Mouse (Mus musculus) thymus, postnatal 36 days (tissue): ENCODE results near the gene Gm13030.
"Not testable (repeated sequence)": the region's sequence is repeated elsewhere in the genome, so short reads cannot be mapped to it uniquely, and the experiment has no call there.

ENCODE experiments used
- DNase-seq, 2 experiments: peaks; one replicate each; pipeline ENCODE4 v3.0.0; 2022; ENCODE audit warnings: mixed read lengths in 2 of 2

Gene Gm13030

GRCm38 (mm10) chr4:138865092-138865491, 8.7 kb downstream of the Gm13030 start:
- DNase-seq, result no peak

DNA sequence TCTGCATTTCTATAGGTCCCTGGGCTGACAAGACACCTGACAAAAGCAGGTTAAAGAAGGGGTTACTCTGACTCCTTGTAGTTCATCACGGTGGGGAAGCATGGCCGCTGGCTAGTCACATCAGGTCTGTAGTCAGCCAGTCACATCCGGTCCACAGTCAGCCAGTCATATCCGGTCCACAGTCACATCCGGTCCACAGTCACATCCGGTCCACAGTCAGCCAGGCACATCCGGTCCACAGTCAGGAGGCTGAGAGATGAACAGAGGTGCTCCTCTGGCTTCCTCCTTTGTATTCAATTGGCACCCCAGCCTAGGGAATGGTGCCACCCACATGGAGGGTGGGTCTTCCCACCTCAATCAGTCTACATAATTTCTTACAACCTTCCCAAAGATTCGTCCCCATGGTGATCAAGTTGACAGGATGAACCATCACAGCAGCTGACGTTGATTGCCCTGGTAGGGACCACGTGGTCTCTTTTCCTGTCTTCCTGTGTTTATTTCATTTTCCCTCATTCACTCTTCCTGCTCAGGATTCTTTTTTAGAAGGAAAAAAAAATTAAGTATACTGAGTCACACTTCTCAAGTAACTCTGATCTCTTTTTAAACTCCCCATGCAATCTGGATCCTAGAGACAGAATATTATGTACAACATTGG, 10.3 kb downstream of the Gm13030 start, which contains the start of gene Pla2g5:
Pla2g5 (minus strand) TSS at position 139 of the 655 bp plus-strand sequence.
- no peak for DNase-seq

GRCm38 (mm10) chr4:138859728-138860127, 14.0 kb downstream of the Gm13030 start:
- peak; percentile 39 to 49 for DNase-seq

GRCm38 (mm10) chr4:138859245-138859644, 14.5 kb downstream of the Gm13030 start:
- DNase-seq, result no peak

- no peak for DNase-seq
Measured at GRCm38 (mm10) chr4:138858446-138858845, 15.3 kb downstream of the Gm13030 start.

- DNase-seq, result no peak
Measured at GRCm38 (mm10) chr4:138857576-138857975, 16.2 kb downstream of the Gm13030 start.

DNA sequence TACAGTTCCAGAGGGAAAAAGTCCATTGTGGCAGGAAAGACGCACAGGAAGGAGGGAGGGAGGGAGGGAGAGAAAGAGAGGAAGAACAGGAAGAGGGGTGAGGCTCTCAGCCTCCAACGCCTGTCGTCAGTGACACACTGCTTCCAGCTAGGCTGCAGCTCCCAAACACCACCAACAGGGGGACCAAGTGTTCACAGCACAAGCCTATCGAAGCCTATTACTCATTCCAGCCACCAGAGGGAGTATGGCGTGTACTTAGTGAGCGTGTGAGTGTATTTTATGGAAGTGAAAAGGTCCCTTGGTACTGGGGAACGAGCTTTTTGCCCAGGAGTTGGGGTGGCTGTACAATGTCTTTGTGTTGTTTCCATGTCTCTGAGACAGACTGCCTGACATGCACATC, 17.3 kb downstream of the Gm13030 start:
- DNase-seq, result peak; percentile 48 to 55

- DNase-seq, result no peak
Measured at GRCm38 (mm10) chr4:138855092-138855632, 18.6 kb downstream of the Gm13030 start.

DNA sequence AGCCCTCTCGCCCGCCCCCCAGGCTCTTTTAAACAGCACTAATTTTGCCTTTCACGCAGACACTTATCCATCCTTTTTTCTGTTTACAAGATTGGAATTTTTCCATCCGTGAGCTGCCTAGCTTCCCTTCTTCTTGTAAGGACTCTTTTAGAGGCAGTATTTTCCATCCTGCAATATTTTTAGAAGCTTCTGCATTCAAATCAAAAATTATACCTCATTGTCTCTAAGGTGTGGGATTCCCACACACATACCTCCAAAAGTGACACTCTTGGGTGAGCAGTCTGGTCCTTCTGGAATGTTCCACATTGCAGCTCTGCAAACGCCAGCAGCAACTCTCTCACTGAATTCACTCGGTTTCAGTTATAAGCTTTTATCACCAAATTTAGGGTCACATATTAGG, 20.8 kb downstream of the Gm13030 start:
- DNase-seq, result no peak

GRCm38 (mm10) chr4:138851463-138851862, 22.3 kb downstream of the Gm13030 start:
- peak; percentile 49 to 57 for DNase-seq

DNA sequence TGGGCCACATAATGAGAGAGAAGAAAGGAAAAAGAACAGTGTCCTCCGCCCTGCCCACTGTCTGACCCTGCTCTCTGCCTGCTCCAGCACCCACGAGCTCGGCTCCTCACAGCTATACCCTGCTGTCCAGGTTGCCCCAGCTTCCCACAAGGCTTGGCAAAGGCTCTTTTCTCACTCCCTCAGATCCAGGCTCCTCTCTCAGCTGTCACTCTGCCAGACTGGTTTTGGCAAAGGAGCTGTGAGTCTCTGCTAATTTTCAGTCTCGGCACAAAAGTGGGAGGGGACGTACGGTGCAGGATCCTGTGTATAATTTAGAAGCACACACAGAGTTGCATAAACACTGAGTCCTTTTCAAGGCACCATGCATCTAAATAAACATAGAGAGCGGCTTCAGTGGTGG, 32.4 kb downstream of the Gm13030 start:
- DNase-seq, result no peak

DNA sequence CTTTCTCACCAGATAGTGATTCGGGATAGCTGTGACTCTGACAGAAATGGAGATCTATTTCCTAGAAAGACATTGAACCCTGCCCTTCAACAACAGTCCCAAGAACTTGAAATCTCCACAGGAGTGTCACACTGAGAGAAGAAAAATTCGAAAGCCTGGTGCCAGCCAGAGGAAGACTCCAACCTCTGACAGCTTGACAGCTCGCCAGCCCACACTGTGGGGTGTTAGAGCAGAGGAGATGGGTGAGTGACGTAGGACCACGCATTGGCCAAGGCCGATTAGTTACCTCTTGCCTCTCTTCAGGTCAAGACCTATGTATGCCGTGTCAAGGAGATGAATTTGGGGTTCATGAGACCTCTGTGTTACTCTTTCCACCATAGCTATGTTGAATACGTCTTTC, 33.0 kb downstream of the Gm13030 start:
- no peak for DNase-seq

DNA sequence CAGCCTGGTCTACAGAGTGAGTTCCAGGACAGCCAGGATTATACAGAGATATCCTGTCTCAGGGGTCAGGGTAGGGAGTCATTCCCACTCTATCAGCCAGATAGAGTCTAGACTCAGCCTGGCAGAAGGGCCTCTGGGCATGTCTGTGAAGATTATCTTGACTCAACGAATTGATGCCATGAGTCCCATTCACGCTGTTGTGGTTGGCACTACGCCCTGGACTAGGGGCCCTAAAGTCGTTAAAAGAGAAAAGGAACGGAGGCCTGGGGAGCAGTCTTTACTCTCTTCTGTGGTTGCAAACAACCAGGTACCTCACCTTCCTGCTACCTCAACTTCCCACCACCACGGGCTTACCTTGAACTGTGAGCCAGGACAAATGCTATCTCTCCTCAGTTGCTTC, 34.0 kb downstream of the Gm13030 start:
- DNase-seq, result no peak

- peak in 1 of 2 experiments; percentile 17 for DNase-seq
Measured at GRCm38 (mm10) chr4:138827147-138827546, 46.6 kb downstream of the Gm13030 start.

- DNase-seq, result no peak
Measured at GRCm38 (mm10) chr4:138825751-138826567, 47.8 kb downstream of the Gm13030 start.

- DNase-seq, result no peak
Measured at GRCm38 (mm10) chr4:138824660-138825059, 49.1 kb downstream of the Gm13030 start.

- DNase-seq, result not testable (repeated sequence)
Measured at GRCm38 (mm10) chr4:138824161-138824560, 49.6 kb downstream of the Gm13030 start.

GRCm38 (mm10) chr4:138821036-138821435, 52.7 kb downstream of the Gm13030 start:
- DNase-seq, result no peak
